Mouse (Mus musculus) thymus, postnatal 14 days (tissue): ENCODE data around the gene Clybl.

Source experiments
- DNase-seq: peaks from one replicate; pipeline ENCODE4 v3.0.0; 2021

Clybl gene

DNA sequence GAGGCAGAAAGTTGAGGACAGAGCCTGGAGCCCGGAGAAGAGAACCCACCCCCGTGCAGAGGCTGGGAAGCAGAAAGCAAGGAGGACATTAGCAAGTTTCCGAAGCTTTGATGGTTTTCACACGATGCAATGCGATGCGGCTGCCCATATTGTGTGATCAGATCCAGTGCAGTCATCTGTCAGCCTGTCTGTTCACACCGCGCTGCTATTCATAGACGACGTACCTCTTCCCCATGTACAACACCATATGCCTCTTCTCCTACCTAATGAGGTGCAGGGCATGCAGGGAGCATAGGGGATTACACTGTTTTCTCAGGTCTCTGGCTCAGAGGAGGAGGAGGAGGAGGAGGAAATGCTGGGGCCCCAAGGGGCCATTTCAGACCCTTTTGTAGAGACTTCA is 255.3 kb downstream of the Clybl start:
- DNase-seq: no peak

DNA sequence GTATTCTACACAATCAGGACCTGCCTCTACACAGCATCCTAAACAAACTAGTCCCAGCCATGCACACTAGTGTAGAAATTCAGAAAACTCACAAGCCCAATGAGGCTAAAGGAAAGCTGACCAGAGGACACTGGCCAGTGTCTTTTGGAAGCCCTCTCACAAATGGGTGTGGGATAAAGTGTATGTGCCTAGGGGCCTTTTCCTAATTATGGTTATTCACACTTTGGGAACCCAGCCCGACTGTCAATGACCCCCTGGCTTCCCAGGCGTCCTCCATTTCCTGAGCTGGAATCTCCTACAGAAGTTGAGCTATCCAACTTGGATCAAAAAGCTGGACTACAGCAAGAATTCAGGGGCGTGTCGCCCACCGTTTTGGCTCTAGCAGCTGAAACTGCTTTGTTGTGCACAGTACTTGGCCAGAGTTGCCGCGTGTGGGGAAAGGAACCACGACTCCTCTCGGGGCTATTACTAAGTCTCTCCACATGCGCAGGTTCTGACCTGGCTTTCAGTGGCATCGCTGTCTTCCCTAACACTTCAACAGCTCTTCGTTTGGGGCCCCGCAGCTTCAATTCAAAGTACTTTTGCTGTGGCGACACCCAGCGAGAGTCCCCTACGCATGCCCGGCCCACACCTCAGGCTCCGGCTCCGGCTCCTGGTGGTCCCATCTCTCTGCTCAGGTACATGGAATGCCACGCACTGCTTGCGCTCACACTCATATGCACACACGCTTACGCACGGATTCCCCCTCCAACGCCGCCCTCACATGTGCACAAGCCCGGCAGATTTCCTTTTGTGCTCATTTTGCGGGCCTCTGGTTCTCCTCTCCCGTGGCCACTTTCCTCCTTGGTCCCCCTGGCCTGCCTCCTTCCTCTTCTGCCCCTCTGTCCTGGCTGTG is 268.3 kb downstream of the Clybl start:
- no peak for DNase-seq

DNA sequence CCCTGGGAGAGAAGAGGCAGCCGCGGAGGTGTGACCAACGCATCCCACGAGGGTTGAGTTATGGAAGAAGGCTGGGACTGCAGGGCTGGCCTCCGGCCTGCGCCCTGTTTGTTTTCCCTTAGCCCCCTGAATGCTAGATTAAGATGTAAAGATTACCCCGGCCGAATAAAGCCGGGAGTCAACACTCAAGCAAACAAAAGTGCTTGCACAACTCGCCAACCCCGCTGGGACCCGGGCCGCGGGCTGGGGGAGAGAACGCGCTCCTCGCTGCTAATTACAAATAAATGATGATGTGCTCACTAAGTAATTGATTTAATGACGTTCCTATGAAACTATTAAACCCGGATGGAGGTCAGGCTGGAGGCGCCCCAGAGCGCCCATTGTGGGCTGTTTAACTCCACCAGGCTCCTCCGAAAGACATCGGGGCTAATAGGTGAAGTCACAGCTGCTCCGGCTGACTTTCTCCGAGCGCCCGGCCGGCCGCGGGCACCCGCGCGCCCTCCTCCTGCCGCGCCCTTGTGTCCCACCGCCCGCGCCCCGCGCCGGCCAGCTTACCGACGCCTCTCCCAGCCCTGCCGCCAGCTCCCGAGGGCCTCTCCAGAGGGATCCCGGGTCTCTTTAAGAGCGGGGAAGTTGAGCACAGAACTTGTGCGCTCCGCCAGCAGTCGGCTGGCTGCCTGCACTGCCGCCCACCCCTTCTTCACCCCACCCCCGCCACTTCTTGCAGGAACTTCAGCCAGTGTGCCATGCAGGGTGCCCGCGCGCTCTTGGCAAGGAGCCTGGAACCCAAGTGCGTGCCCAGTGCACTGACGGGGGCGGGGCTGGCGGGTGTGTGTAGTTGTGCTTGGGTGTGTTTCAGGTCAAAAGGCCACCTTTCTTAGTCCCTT is 269.2 kb downstream of the Clybl start, which contains the start of gene Gm5089:
Gm5089 (minus strand) TSS at position 620 of the 887 bp plus-strand sequence.
- no peak for DNase-seq

DNA sequence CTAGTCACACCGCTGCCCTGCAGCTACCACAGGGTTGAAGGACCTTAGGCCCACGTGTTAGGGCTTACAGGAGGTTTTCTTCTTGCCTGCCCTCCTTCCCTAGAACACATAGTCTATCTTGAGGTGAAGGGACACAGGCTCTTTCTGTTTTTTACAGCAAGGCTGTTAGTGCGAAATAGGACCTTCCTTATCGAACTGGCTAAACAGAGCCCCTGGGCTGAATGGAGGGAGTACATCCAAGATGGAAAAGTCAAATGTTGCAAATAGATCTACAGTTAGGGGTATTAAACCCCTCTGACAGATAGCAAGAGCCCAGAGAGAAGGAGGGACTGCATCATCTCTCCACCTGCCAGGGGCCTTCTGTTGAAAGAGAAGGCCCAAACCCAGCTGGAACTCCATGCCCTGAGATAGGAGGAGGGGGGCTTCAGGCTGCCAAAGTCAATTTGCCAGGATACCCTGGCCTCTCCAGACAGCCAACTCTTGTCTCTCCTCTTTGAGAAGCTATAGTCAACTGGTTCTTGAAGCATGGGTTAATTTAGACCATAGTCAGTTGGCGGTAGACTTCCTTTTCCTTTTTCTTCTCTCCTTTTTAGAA is 270.1 kb downstream of the Clybl start:
- no peak for DNase-seq
